Mouse (Mus musculus) heart, embryonic 14.5 days (tissue): ENCODE measurements at regions not wholly inside any gene's neighbourhood (a gene's known extent, or its start where the extent isn't known, plus 50 kb on each side); places are given as distances from the start of the nearest gene placed in this dataset.

Experiments
- ATAC-seq: fragments of 200-750 bp; cut with Nextera tagmentation; 2 replicates; pipeline ENCODE4 v1.8.0; 2017; ENCODE audit warnings: low read depth, moderate TSS enrichment; ENCODE audit not compliant: insufficient number of reproducible peaks, insufficient read depth, low FRiP score
- H3K27ac ChIP-seq, 2 experiments: fragments of 200-500 bp in 1 of 2; fragments of 300-500 bp in 1 of 2; sonication (generic) in 1 of 2; replicated peaks in 1 of 2; 2 replicates each; pipeline ENCODE4 v1.5.1; 2012 to 2014; ENCODE audit warnings: low read depth in 2 of 2, low read length in 2 of 2, control low read depth in 1 of 2, mild to moderate bottlenecking in 1 of 2, mixed read lengths in 1 of 2; ENCODE audit not compliant: control insufficient read depth in 1 of 2, insufficient read depth in 1 of 2
- H3K27me3 ChIP-seq: fragments of 300-500 bp; sonication (generic); 2 replicates; pipeline ENCODE4 v1.6.1; 2014; ENCODE audit warnings: mild to moderate bottlenecking, low read length, control low read depth; ENCODE audit not compliant: control insufficient read depth, insufficient read depth
- H3K36me3 ChIP-seq: fragments of 300-500 bp; sonication (generic); 2 replicates; pipeline ENCODE4 v1.6.1; 2014; ENCODE audit warnings: mild to moderate bottlenecking, control low read depth, low read length, mixed read lengths; ENCODE audit not compliant: control insufficient read depth, insufficient read depth
- H3K4me1 ChIP-seq, 2 experiments: fragments of 200-500 bp in 1 of 2; fragments of 300-500 bp in 1 of 2; sonication (generic) in 1 of 2; 2 replicates each; pipeline ENCODE4 v1.6.1; 2012 to 2014; ENCODE audit warnings: low read length in 2 of 2, control low read depth in 1 of 2, mixed read lengths in 1 of 2; ENCODE audit not compliant: control insufficient read depth in 2 of 2, insufficient read depth in 2 of 2
- H3K4me2 ChIP-seq: fragments of 300-500 bp; sonication (generic); 2 replicates; pipeline ENCODE4 v1.6.1; 2014; ENCODE audit warnings: mild to moderate bottlenecking, low read length
- H3K4me3 ChIP-seq, 2 experiments: fragments of 200-500 bp in 1 of 2; fragments of 300-500 bp in 1 of 2; sonication (generic) in 1 of 2; 2 replicates each; pipeline ENCODE4 v1.5.1; 2012 to 2014; ENCODE audit warnings: low read length in 2 of 2, mild to moderate bottlenecking in 2 of 2, control low read depth in 1 of 2, low read depth in 1 of 2, moderate library complexity in 1 of 2; ENCODE audit not compliant: control insufficient read depth in 1 of 2, insufficient read depth in 1 of 2
- H3K9ac ChIP-seq: fragments of 300-500 bp; sonication (generic); 2 replicates; pipeline ENCODE4 v1.6.1; 2014; ENCODE audit warnings: mild to moderate bottlenecking, low read length
- H3K9me3 ChIP-seq: fragments of 300-500 bp; sonication (generic); 2 replicates; pipeline ENCODE4 v1.6.1; 2016; ENCODE audit warnings: low read length, control low read depth; ENCODE audit not compliant: control insufficient read depth
- WGBS: fragments of 180-500 bp; shearing (Covaris S2); extraction: QIAGEN DNeasy Blood & Tissue Kit; methylation state at CpG from one replicate; pipeline ENCODE4 v1.1.7; 2014; 5-methylcytosine and 5-hydroxymethylcytosine counted together

GRCm38 (mm10) chr9:51608697-51609456 is 156.3 kb upstream of the Arhgap20 start:
- Histone ChIP-seq H3K9ac (no peak overlapping the region), H3K4me1 (no peaks in the 10 kb centered on the region), H3K4me3 (no peak overlapping the region), H3K27ac (no peak overlapping the region), H3K36me3 (no peaks in the 10 kb centered on the region), H3K27me3 (no peaks in the 10 kb centered on the region), H3K9me3 (no peaks in the 10 kb centered on the region), H3K4me2 (no peak overlapping the region)
- 79% methylated on average over 6 of the region's 6 CpGs for WGBS
- no peak for ATAC-seq

DNA sequence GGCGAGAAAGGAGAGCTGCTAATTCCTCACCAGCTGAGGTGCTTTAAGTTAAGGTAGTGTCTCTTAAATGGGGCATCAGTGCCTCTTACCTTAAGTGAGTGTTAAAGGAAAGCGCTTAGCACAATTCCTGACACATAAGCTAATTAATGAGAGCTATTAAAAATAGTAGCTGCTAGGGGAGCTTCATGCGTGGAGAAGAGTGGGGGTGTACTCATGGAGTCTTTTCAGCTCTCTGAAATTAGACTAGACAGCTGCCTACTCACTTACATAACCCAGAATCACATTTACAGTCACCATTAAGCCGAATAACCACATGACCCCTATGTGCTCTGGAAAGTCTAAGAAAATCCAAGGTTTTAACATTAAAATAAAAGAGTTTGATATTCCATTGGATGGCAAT is 139.0 kb upstream of the Arhgap20 start:
- Histone ChIP-seq H3K4me1 (no peaks in the 10 kb centered on the region), H3K36me3 (no peaks in the 10 kb centered on the region), H3K4me2 (no peak overlapping the region), H3K4me3 (no peak overlapping the region), H3K27me3 (no peaks in the 10 kb centered on the region), H3K9ac (no peak overlapping the region), H3K27ac (no peak overlapping the region), H3K9me3 (no peaks in the 10 kb centered on the region)
- ATAC-seq, result no peak
- 78% methylated on average over 4 of the region's 4 CpGs for WGBS

DNA sequence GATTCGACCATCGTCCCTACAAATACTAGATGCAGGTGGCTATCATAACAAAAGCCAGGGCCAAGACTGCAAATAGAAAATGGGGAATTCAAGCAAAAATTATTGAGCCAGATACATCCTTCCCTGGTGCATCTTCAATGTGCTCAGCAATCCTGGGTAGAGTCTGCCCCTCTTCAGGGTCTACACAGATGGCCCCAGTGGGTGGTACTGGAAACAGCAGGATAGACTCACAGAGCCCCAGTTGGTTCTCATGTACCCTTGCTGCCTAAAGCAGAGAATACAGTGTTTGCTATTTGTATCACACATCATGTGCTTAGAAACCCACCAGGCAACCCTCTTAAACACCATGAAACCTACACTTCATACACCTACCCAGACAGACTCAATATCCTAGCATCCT is 129.0 kb upstream of the Arhgap20 start:
- Histone ChIP-seq H3K9me3 (no peaks in the 10 kb centered on the region), H3K27me3 (no peaks in the 10 kb centered on the region)
- 90% methylated on average over 2 of the region's 2 CpGs for WGBS

GRCm38 (mm10) chr9:51636559-51637127 is 128.5 kb upstream of the Arhgap20 start:
- H3K4me3 ChIP-seq, result no peak overlapping the region
- no peak overlapping the region for H3K4me2 ChIP-seq
- H3K9ac ChIP-seq, result no peak overlapping the region
- no peaks in the 10 kb centered on the region for H3K27me3 ChIP-seq
- H3K36me3 ChIP-seq, result no peaks in the 10 kb centered on the region
- H3K4me1 ChIP-seq, result peaks cover 2 to 13% of the 10 kb centered on the region in 2 experiments; a peak in 3 of 4 replicates
- 83% methylated on average over 1 of the region's 1 CpGs for WGBS
- no peak overlapping the region for H3K27ac ChIP-seq
- no peak for ATAC-seq
- H3K9me3 ChIP-seq, result no peaks in the 10 kb centered on the region

More for the DNA sequence above, 129.0 kb upstream of the Arhgap20 start:
- ATAC-seq, result no peak
- Histone ChIP-seq H3K9ac (no peak overlapping the region), H3K4me2 (no peak overlapping the region), H3K4me1 (peaks cover 2 to 9% of the 10 kb centered on the region in 2 experiments; a peak in 3 of 4 replicates), H3K4me3 (no peak overlapping the region), H3K27ac (no peak overlapping the region), H3K36me3 (no peaks in the 10 kb centered on the region)

DNA sequence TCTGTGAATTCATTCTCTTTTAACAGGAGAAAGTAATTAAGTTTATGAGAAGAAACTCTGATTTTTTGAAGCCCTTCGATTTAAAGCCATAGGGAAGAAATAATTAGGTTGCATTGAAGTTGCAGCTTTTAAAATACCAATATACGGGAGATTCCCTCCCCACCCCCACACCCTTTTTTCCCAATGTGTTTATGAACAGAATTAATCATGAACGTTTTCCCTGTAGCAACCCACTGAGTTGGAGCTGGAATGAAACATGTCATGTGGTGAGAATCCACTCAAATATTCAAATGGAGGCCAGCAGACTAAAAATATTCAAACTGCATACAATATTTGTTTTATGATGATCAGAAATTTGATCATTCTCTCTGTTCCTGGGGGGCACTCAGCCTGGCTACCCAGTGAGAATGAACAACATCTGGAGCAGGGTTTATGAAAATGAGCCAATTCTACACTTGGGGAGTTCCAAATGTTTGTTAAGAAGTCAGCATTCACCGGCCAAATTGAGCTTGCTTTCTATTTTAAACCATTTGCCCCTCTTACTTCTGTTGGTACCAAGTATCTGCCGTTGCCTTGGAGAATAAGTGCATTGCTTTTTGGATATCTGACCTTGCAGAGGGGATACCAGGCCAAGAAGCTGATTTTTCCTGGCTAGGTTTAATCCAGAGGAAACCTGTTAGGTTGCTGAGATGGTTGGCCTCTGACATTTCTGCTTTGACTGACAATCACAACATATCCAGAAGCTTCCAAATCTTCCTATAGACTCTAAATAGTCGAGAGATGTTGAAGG is 127.8 kb upstream of the Arhgap20 start:
- peaks cover 2 to 14% of the 10 kb centered on the region in 2 experiments; a peak in 3 of 4 replicates for H3K4me1 ChIP-seq
- H3K36me3 ChIP-seq, result no peaks in the 10 kb centered on the region
- no peaks in the 10 kb centered on the region for H3K27me3 ChIP-seq
- no peak overlapping the region for H3K4me3 ChIP-seq
- no peaks in the 10 kb centered on the region for H3K9me3 ChIP-seq
- 52% methylated on average over 6 of the region's 6 CpGs for WGBS
- peak overlapping the region in 1 of 2 experiments; percentile 10; a peak in 3 of 4 replicates for H3K27ac ChIP-seq
- no peak for ATAC-seq
- H3K4me2 ChIP-seq, result 0 out of 2 replicates have a peak overlapping the region, but pooled peaks have one; percentile 16
- no peak overlapping the region for H3K9ac ChIP-seq

- no peaks in the 10 kb centered on the region for H3K27me3 ChIP-seq
- 57% methylated on average over 4 of the region's 4 CpGs for WGBS
- no peak overlapping the region for H3K4me2 ChIP-seq
- H3K27ac ChIP-seq, result no peak overlapping the region
- ATAC-seq, result no peak
- H3K36me3 ChIP-seq, result no peaks in the 10 kb centered on the region
- no peak overlapping the region for H3K4me3 ChIP-seq
- no peaks in the 10 kb centered on the region for H3K9me3 ChIP-seq
- H3K9ac ChIP-seq, result no peak overlapping the region
- H3K4me1 ChIP-seq, result peaks cover 2 to 14% of the 10 kb centered on the region in 2 experiments; a peak in 3 of 4 replicates
Measured at GRCm38 (mm10) chr9:51641706-51642105, 123.4 kb upstream of the Arhgap20 start.

DNA sequence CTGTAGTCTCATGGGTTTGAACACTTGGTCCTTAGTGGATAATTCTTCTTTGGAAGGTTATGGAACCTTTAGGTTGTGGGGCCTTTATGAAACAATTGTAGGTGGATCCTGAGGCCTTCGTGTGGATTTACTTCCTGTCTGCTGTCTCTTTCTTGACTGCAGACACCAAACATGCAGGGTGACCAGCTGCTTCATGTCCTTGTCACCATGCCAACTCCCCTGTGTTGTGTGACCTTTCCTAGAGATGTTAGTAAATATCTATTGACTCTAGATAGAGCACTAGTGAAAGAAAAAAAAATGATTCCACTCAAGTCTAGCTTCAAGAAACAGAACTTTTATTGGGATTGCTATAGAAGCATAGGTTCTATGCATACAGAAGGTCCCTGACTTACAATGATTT is 119.7 kb upstream of the Arhgap20 start:
- H3K4me3 ChIP-seq, result no peak overlapping the region
- peaks cover 2 to 5% of the 10 kb centered on the region in 2 experiments; a peak in 1 of 4 replicates for H3K4me1 ChIP-seq
- H3K4me2 ChIP-seq, result no peak overlapping the region
- no peak overlapping the region for H3K9ac ChIP-seq
- no peaks in the 10 kb centered on the region for H3K27me3 ChIP-seq
- WGBS, result 33% methylated on average over 1 of the region's 1 CpGs
- no peak for ATAC-seq
- H3K27ac ChIP-seq, result no peak overlapping the region
- H3K36me3 ChIP-seq, result no peaks in the 10 kb centered on the region
- H3K9me3 ChIP-seq, result no peaks in the 10 kb centered on the region
